Mouse (Mus musculus) olfactory bulb, adult 2 months (tissue): ENCODE measurements around the gene Dixdc1.

Experiments
- CTCF ChIP-seq: fragments of 200-500 bp; IDR thresholded peaks from 2 replicates; pipeline ENCODE4 v1.5.1; 2012; ENCODE audit warnings: low read depth, mild to moderate bottlenecking, low read length, moderate library complexity; ENCODE audit not compliant: insufficient read depth
- POLR2A ChIP-seq: fragments of 200-500 bp; IDR thresholded peaks from 2 replicates; pipeline ENCODE4 v1.6.1; 2012; ENCODE audit warnings: mild to moderate bottlenecking, low read depth, low read length, moderate library complexity; ENCODE audit not compliant: insufficient read depth

- TF ChIP-seq CTCF = 0 out of 2 replicates have a peak, but pooled peaks have one; percentile 10
- TF ChIP-seq POLR2A = no peak
These were observed 30.2 kb downstream of the Dixdc1 start for GRCm38 (mm10) chr9:50709108-50709507.
